Mouse (Mus musculus) lung, adult 2 months (tissue): ENCODE results near the gene Olfr1277.

Source experiments
- CTCF ChIP-seq: fragments of 200-500 bp; IDR thresholded peaks from 2 replicates; pipeline ENCODE4 v1.5.1; 2011; ENCODE audit warnings: mild to moderate bottlenecking, low read length, control low read depth; ENCODE audit not compliant: insufficient read depth
- POLR2A ChIP-seq: fragments of 200-500 bp; IDR thresholded peaks from 2 replicates; pipeline ENCODE4 v1.6.1; 2011; ENCODE audit warnings: low read depth, mild to moderate bottlenecking, control low read depth, low read length, borderline replicate concordance; ENCODE audit errors: extremely low read depth

- TF ChIP-seq CTCF = no peak
- no peak for TF ChIP-seq POLR2A
Measured at GRCm38 (mm10) chr2:111300374-111300773, 26.5 kb upstream of the Olfr1277 start, which contains the start of gene Olfr1279.
